Mouse (Mus musculus) testis, adult 2 months (tissue): ENCODE results near the gene Arntl.

Experiments used
- CTCF ChIP-seq: fragments of 200-500 bp; IDR thresholded peaks from 2 replicates; pipeline ENCODE4 v1.5.1; 2012; ENCODE audit warnings: low read depth, mild to moderate bottlenecking, inconsistent platforms, low read length, moderate library complexity; ENCODE audit not compliant: control insufficient read depth, insufficient read depth, insufficient replicate concordance
- POLR2A ChIP-seq: fragments of 200-500 bp; IDR thresholded peaks from 2 replicates; pipeline ENCODE4 v1.6.1; 2012; ENCODE audit warnings: low read depth, mild to moderate bottlenecking, inconsistent platforms, low read length, moderate library complexity; ENCODE audit not compliant: control insufficient read depth

DNA sequence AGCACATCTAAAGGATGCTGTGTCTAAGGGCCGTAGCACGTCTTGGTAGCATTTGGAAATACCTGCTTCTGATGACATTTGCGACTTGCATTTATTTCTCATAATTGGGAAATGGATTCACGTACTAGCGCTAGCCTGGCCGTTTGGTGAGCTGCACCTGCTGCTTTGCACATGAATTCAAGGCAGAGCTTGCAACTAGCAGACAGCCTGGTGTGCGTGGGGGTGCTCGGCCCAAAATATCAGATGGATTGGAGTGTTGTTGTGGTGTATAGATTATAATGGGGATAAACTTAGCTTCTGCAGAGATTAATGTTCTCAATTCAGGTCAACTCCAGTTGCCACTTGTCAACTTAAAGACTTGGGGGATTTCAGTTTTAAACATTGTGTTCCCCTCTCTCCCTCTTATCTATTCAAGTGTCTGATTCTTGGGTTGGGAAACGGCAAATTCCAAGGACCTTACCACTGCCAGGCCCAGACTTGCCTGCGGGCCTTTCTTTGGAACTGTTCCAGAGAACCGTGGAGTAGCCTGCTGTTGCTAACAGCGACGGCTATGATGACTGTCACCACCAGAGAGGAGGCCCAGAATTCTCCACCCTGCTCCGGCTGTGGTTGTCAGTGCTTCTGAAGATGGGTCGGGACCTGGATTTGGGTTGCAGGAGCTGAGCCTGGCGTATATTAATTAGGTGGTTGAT is 42.0 kb downstream of the Arntl start:
- TF ChIP-seq POLR2A, result no peak
- no peak for TF ChIP-seq CTCF
